Mouse (Mus musculus): ENCODE measurements around the gene Rgs12.

DNA sequence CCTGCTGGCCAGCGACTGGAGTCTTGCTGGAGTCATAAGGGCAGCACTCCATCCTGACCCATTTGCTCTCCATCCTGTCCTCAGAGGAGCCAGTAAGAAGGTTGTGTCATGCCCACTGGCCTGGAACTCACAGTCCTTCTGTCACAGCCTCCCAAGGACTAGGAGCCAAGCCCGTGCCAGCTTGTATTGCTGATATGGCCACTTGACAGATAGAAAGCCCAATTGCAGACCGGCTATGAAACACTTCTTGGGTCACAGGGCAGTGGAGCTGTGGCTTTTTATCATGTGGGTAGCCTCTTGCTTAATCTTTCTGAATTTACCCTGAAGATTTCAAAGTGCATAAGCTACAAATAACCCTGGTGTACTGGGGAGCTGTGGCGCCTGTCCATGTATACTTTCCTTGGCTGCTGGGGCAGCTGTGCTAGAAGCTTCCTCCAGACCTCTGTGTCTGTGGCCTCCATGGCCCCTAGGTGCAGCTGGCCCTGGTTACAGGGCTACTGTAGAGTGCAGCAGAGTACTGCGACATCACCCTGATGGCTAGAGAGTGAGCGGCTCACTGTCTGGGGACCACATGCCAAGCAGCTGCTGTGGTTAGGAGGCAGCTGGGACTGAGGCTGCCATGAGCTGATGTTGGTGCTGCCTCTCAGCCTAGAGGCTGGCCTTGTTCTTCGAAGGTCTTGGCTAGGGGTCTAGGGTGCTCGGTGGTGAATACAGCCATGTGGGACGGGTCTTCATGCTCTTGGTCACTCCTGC is 27.5 kb downstream of the Rgs12 start:
- TF ChIP-seq GATA1 (IDR thresholded peaks at IDR 0.05; ENCODE audit: low read length), result no peak
- no peak for TF ChIP-seq TAL1 (IDR thresholded peaks at IDR 0.05; ENCODE audit: low read length)
